Mouse (Mus musculus) gastrocnemius, adult 8-10 months (tissue): ENCODE measurements at regions not wholly inside any gene's neighbourhood (a gene's known extent, or its start where the extent isn't known, plus 50 kb on each side); places are given as distances from the start of the nearest gene placed in this dataset.

Source experiments
- DNase-seq, 2 experiments: peaks; one replicate each; pipeline ENCODE4 v3.0.0; 2022; ENCODE audit warnings: low spot score in 2 of 2

- DNase-seq: no peak
Observed at GRCm38 (mm10) chr2:33983112-33983748, 95.5 kb upstream of the Mvb12b start.

DNA sequence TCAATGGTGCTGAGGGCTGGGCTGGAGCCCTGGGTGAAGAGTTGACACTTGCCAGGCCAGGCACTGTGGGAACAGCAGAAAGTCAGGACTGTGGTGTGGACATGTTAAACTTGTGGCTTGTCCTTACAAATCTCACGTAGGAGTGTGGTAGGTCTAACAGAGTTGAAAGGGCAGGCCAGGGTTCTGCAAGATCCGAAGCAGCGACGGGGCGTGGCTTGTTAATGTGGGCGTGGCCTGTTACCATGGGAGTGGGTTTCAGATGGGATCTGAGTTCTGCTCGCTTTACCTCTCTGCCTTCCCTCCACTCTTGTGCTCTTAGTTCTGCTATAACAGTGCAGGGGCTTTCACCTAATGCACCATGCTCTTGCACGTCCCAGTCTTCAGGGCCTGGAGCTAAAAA lies 94.2 kb upstream of the Mvb12b start:
- no peak for DNase-seq

DNA sequence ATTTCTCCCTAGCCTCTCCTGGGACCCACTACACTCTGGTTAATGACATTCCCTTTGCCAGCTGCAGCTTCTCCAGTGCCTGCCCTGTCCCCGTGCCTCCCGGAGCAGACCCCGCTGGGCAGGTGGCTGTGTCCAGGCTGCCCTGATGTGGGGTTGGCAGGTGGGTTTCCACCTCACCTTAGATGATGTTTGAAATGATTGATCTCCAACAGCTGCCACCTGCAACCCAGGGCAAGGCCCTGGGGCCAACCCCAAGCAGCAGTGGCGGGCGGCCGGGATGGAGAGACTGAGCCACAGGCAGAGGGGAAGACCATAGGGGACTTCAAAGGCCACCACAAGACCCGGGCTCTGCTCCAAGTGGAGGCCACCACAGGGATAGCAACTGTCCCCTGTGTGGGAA lies 93.6 kb upstream of the Mvb12b start:
- DNase-seq: no peak

GRCm38 (mm10) chr2:33980884-33981283 lies 93.1 kb upstream of the Mvb12b start:
- no peak for DNase-seq

DNA sequence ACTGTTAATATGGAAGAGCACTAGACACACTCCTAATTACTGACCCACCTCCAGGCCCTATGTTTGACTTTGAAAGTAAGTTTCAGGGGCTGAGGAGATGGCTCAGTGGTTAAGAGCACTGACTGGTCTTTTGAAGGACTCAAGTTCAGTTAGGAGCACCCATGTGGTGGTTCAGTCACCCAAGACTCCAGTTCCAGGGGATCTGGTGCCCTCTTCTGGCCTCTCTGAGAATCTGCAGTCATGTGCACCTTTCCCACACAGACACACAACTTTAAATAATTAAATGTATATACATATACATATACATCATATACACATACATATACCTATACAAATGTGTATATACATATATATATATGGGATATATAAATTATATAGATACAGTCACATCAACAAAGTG lies 91.5 kb upstream of the Mvb12b start:
- no peak for DNase-seq

DNA sequence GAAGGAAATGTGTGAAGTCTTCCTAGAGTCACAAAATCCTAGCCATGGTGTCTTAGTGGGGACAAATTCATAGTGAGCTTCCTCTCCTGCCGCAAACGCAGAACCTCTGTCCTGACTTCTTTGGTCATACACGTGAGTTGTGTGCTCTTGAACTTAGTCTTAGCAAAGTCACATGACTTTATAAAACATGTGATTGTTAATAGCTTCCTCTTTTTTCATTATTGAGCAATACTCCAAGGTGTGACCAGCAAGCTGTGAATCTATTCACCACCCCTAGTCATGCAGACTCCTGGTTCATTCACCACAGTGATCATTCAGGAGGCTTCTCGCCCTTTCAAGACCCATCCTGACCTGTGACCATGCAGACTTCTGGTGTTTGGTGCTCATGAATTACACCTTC lies 90.8 kb upstream of the Mvb12b start:
- DNase-seq: no peak

DNA sequence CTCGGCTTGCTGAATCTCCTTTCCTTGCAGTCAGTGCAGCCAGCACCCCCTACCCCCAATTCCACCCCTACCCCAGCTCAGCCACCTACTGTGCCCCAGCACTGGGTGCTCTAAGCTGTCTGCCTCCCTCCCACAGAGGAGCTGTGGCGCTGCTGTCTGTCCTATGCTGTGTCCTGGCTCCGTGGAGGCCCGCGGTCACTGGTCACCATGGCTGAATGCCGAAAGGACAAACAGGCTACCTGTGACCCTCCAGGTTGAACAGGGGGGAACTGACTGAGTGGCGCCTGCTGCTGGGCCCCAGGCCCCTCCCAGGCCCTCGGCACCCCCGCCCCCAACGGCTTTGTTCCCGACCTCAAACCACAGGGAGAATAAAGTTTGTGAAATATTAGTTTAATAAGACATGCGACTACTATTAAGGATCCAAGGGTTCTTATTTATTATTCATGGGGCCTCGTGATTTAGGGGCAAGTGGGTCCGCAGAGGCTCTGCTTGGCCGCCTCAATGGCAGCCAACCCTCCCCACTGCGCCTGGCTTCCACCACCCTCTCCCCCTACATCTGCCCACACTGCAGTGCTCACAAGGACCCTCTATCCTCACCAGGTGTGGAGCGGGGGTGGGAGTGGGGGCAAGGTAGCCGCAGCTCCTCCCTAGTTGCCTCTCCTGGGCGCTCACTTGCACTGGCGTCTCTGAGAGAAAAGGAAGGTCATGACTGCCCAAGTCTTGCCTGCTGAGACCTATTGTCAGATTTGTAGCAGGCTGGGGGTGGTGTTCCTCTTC lies 90.0 kb upstream of the Mvb12b start:
- DNase-seq: no peak

- DNase-seq: no peak
Observed at GRCm38 (mm10) chr2:33977151-33977550, 89.4 kb upstream of the Mvb12b start.

DNA sequence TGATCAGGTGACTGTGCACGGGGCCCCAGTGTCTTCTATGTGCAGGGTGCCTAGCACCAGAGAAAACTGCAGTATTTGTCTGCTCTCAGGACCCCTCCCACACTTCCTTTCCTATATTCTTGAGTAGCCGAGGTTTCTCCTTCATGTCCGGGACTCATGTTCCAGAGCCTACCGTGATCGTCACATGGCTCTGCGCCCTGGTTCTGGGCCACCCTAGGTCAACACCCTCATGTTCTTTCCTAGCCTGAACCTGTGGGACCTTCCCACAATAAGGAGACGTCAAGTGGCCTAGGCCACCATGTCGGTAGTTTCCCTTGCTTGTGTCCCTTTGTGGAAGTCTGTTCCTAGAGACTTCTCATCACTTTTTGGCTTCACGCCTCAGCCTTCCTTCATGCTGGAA lies 88.4 kb upstream of the Mvb12b start:
- no peak for DNase-seq

DNA sequence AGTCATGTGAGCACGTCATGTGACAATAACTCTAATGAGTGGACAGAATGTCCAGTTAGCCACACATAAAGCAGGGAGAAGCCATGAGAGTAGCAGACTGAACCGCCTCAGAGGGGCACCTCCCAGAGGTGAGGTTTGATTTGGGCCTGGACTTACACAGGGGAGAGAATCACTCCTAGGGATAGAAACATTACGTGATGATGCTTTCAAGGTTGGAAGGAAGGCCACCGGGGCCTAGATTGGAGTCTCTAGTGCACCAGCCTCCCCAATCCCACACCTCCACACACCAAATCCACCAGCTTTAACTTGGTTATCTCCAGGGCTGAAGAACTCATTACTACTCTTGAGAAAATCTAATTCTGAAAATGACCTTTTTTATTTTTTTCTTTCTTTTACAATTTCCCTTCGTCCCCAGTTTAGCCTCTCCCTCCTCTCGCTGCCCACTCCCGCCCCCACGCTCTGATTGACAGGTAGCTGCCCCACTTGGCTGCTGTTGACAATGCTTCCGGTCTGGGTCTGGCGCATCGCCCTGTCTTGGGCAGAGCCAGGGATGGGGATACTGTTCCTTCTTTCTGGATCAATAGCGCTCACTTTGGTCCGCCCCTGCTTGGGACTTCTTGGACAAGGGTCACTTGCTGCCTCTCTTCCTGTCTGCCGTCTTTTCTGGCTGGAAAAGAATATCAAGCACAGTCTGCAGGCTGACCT lies 87.8 kb upstream of the Mvb12b start:
- no peak for DNase-seq

GRCm38 (mm10) chr2:33974737-33975422 lies 87.1 kb upstream of the Mvb12b start:
- DNase-seq: no peak

DNA sequence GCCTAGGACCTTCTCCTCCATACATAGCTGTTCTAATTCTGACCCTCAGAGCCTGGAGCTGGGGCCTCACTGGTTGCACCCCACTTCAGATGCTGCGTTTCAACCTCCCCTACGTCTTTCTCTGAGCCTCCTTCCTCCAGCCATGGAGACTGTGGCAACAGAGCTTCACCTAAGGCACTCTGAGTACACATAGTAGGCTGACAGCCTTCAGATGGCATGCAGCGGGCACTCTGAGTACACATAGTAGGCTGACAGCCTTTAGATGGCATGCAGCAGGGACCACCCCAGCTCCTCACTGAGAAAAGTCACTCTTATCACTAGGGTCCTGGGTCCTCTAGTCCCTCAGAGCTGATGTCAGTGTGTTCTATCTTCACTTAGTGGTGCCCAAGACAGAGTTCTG lies 86.3 kb upstream of the Mvb12b start:
- no peak for DNase-seq

GRCm38 (mm10) chr2:33973213-33973834 lies 85.6 kb upstream of the Mvb12b start:
- peak; percentile 34 to 51 for DNase-seq

DNA sequence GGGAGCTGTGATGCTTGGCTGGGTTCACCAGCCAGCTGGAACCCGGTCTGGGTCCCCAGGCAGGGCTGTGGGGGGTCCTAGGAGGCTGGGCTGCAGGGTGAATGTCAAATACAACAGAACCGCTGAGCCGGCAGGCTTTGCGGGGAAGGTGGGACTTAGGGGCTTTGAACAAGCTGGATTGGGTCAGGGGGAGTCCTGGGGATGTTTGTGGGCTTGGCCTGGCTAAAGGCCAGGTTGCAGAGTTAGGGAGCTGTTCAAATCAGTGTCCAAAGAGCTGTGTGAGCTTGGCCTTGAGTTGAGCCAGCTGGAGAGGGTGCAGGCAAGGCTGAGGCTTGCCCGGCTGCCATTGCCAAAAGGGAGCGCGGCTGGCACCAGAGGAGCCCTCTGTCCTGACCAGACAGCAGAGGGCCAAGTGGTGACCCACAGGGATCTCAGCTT lies 79.3 kb upstream of the Mvb12b start:
- no peak for DNase-seq

- DNase-seq: no peak
Observed at GRCm38 (mm10) chr2:33966389-33966983, 78.7 kb upstream of the Mvb12b start.

DNA sequence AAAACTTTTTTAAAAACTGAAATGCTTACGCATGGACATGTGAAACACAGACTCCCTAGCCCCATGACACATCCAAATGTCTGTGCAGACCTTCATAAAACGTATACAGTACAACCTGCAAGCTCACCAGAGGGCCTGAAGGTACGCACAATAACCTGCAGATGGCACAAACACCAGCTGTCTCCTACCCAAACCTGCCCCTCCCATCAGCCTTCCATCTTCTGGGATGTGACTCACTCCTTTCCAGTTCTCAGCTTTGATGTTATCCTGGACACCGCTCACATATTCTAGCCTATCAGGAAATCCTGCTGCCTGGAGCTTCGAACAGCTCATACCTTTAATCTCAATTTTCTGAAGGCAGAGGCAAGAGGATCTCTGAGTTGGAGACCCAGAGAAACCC lies 76.3 kb upstream of the Mvb12b start:
- no peak for DNase-seq

- no peak for DNase-seq
Observed at GRCm38 (mm10) chr2:33962355-33963037, 74.8 kb upstream of the Mvb12b start.

DNA sequence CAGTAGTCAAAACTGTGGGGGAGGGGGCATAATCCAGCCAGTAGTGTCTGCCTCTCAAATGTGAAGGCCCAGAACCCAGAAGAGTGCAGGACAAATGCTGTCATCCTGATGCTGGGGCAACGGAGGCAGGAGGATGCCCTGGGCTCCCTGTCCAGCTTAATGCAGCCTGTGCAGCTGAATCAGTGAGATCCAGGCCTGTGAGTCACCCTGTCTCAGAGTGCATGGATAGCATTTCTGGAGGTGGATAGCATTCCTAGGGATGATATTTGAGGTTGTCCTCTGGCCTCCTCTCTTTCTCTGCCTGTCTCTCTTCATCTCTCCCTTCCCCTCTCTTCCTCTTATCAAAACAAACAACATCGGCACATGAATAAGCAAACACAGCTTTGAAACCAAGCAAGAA lies 73.8 kb upstream of the Mvb12b start:
- no peak for DNase-seq

GRCm38 (mm10) chr2:33957754-33958153 lies 70.0 kb upstream of the Mvb12b start:
- no peak for DNase-seq

- DNase-seq: no peak
Observed at GRCm38 (mm10) chr2:33944301-33944700, 56.6 kb upstream of the Mvb12b start.

- no peak for DNase-seq
Observed at GRCm38 (mm10) chr2:33942085-33942484, 54.3 kb upstream of the Mvb12b start.
